Mouse (Mus musculus): ENCODE results near the gene Serpina3f.

Gene Serpina3f

GRCm38 (mm10) chr12:104248231-104248630 lies 33.9 kb downstream of the Serpina3f start:
- DNase-seq (ENCODE audit: low spot score in 2 of 2): no peak

- no peak for DNase-seq (ENCODE audit: low spot score in 2 of 2)
These were observed 46.7 kb downstream of the Serpina3f start for GRCm38 (mm10) chr12:104261041-104261440.

- no peak for DNase-seq (ENCODE audit: low spot score in 2 of 2)
These were observed 48.5 kb downstream of the Serpina3f start, which contains the start of gene Serpina3i for GRCm38 (mm10) chr12:104262863-104263262. Serpina3i (plus strand) TSS chr12:104263122.

- DNase-seq (ENCODE audit: low spot score in 2 of 2): no peak
These were observed 52.0 kb downstream of the Serpina3f start for GRCm38 (mm10) chr12:104266374-104266773.

Measured in thymus, postnatal 10 days (tissue).